Mouse (Mus musculus): ENCODE measurements around the gene Ipo4. TPM values are rescaled to one million over a fixed set of nuclear protein-coding genes. Genes with fewer than 3 reads are reported as not detected.

Ipo4 gene
- polyA plus RNA-seq, 1 experiment from 2014 or later, result 24.1 TPM

Other genes with a start within 250 kb of the Ipo4 start
- gene Dhrs4, start 157.2 kb downstream of the Ipo4 start, polyA plus RNA-seq (2015; fragmentation: Nextera tagmentation; extraction: Ambion mirVana), result 69.5 and 75.3 TPM in 2 replicates
- gene Carmil3, start 145.3 kb downstream of the Ipo4 start, polyA plus RNA-seq (2015; fragmentation: Nextera tagmentation; extraction: Ambion mirVana), result 0.37 and 0.76 TPM in 2 replicates
- 0.10 and 0.12 TPM in 2 replicates for gene Cpne6, start 125.5 kb downstream of the Ipo4 start, polyA plus RNA-seq (2015; fragmentation: Nextera tagmentation; extraction: Ambion mirVana)
- not detected in 2 replicates for gene Nrl, start 111.0 kb downstream of the Ipo4 start, polyA plus RNA-seq (2015; fragmentation: Nextera tagmentation; extraction: Ambion mirVana)
- 74.2 and 76.3 TPM in 2 replicates for gene Pck2, start 95.7 kb downstream of the Ipo4 start, polyA plus RNA-seq (2015; fragmentation: Nextera tagmentation; extraction: Ambion mirVana)
- 36.9 and 41.9 TPM in 2 replicates for gene Dcaf11, start 76.0 kb downstream of the Ipo4 start, polyA plus RNA-seq (2015; fragmentation: Nextera tagmentation; extraction: Ambion mirVana)
- gene A730061H03Rik, start 75.6 kb downstream of the Ipo4 start, polyA plus RNA-seq (2015; fragmentation: Nextera tagmentation; extraction: Ambion mirVana), result 2.7 and 3.2 TPM in 2 replicates
- gene Fitm1, start 60.3 kb downstream of the Ipo4 start, polyA plus RNA-seq (2015; fragmentation: Nextera tagmentation; extraction: Ambion mirVana), result 0.37 and 0.45 TPM in 2 replicates
- 145 and 162 TPM in 2 replicates for gene Psme1, start 57.8 kb downstream of the Ipo4 start, polyA plus RNA-seq (2015; fragmentation: Nextera tagmentation; extraction: Ambion mirVana)
- gene Emc9, start 50.7 kb downstream of the Ipo4 start, polyA plus RNA-seq (2015; fragmentation: Nextera tagmentation; extraction: Ambion mirVana), result 46.7 and 47.4 TPM in 2 replicates
- 233 and 255 TPM in 2 replicates for gene Psme2, start 44.8 kb downstream of the Ipo4 start, polyA plus RNA-seq (2015; fragmentation: Nextera tagmentation; extraction: Ambion mirVana)
- gene Rnf31, start 44.2 kb downstream of the Ipo4 start, polyA plus RNA-seq (2015; fragmentation: Nextera tagmentation; extraction: Ambion mirVana), result 16.4 and 19.3 TPM in 2 replicates
- gene Irf9, start 32.4 kb downstream of the Ipo4 start, polyA plus RNA-seq (2015; fragmentation: Nextera tagmentation; extraction: Ambion mirVana), result 34.6 and 38.5 TPM in 2 replicates
- gene Rec8, start 17.9 kb downstream of the Ipo4 start, polyA plus RNA-seq (2015; fragmentation: Nextera tagmentation; extraction: Ambion mirVana), result 5.8 and 7.8 TPM in 2 replicates
- 0.64 and 1.7 TPM in 2 replicates for gene Gm49378, start 1.9 kb upstream of the Ipo4 start, polyA plus RNA-seq (2015; fragmentation: Nextera tagmentation; extraction: Ambion mirVana)
- 56.5 and 57.4 TPM in 2 replicates for gene Tm9sf1, start 7.8 kb upstream of the Ipo4 start, polyA plus RNA-seq (2015; fragmentation: Nextera tagmentation; extraction: Ambion mirVana)
- 0.56 and 0.63 TPM in 2 replicates for gene Tssk4, start 14.2 kb upstream of the Ipo4 start, polyA plus RNA-seq (2015; fragmentation: Nextera tagmentation; extraction: Ambion mirVana)
- 30.4 TPM in 2 replicates for gene Mdp1, start 24.6 kb upstream of the Ipo4 start, polyA plus RNA-seq (2015; fragmentation: Nextera tagmentation; extraction: Ambion mirVana)
- 27.5 and 30.5 TPM in 2 replicates for gene Gmpr2, start 36.0 kb upstream of the Ipo4 start, polyA plus RNA-seq (2015; fragmentation: Nextera tagmentation; extraction: Ambion mirVana)
- 303 and 330 TPM in 2 replicates for gene Nedd8, start 36.2 kb upstream of the Ipo4 start, polyA plus RNA-seq (2015; fragmentation: Nextera tagmentation; extraction: Ambion mirVana)
- gene Tinf2, start 45.9 kb upstream of the Ipo4 start, polyA plus RNA-seq (2015; fragmentation: Nextera tagmentation; extraction: Ambion mirVana), result 25.8 and 29.4 TPM in 2 replicates
- gene Tgm1, start 78.0 kb upstream of the Ipo4 start, polyA plus RNA-seq (2015; fragmentation: Nextera tagmentation; extraction: Ambion mirVana), result 1.5 and 2.0 TPM in 2 replicates
- gene Rabggta, start 86.3 kb upstream of the Ipo4 start, polyA plus RNA-seq (2015; fragmentation: Nextera tagmentation; extraction: Ambion mirVana), result 9.9 and 14.2 TPM in 2 replicates
- 29.1 and 35.1 TPM in 2 replicates for gene Dhrs1, start 109.7 kb upstream of the Ipo4 start, polyA plus RNA-seq (2015; fragmentation: Nextera tagmentation; extraction: Ambion mirVana)
- gene Nop9, start 109.7 kb upstream of the Ipo4 start, polyA plus RNA-seq (2015; fragmentation: Nextera tagmentation; extraction: Ambion mirVana), result 28.7 and 31.5 TPM in 2 replicates
- gene Cideb, start 122.5 kb upstream of the Ipo4 start, polyA plus RNA-seq (2015; fragmentation: Nextera tagmentation; extraction: Ambion mirVana), result 0.23 TPM in 1 of 2 replicates, not detected in the other
- gene Ltb4r2, start 125.5 kb upstream of the Ipo4 start, polyA plus RNA-seq (2015; fragmentation: Nextera tagmentation; extraction: Ambion mirVana), result 0.49 and 0.78 TPM in 2 replicates
- gene Ltb4r1, start 130.0 kb upstream of the Ipo4 start, polyA plus RNA-seq (2015; fragmentation: Nextera tagmentation; extraction: Ambion mirVana), result 33.2 and 51.6 TPM in 2 replicates
- gene Adcy4, start 148.1 kb upstream of the Ipo4 start, polyA plus RNA-seq (2015; fragmentation: Nextera tagmentation; extraction: Ambion mirVana), result 1.9 and 3.1 TPM in 2 replicates
- 28.4 and 31.4 TPM in 2 replicates for gene Ripk3, start 152.9 kb upstream of the Ipo4 start, polyA plus RNA-seq (2015; fragmentation: Nextera tagmentation; extraction: Ambion mirVana)
- 4.8 and 7.3 TPM in 2 replicates for gene Nfatc4, start 187.2 kb upstream of the Ipo4 start, polyA plus RNA-seq (2015; fragmentation: Nextera tagmentation; extraction: Ambion mirVana)
- 1.6 and 2.8 TPM in 2 replicates for gene Nynrin, start 218.1 kb upstream of the Ipo4 start, polyA plus RNA-seq (2015; fragmentation: Nextera tagmentation; extraction: Ambion mirVana)
- 0.05 and 0.22 TPM in 2 replicates for gene Cbln3, start 248.4 kb upstream of the Ipo4 start, polyA plus RNA-seq (2015; fragmentation: Nextera tagmentation; extraction: Ambion mirVana)
- gene Khnyn, start 249.0 kb upstream of the Ipo4 start, polyA plus RNA-seq (2015; fragmentation: Nextera tagmentation; extraction: Ambion mirVana), result 7.6 and 10.2 TPM in 2 replicates

Data from spleen, postnatal 0 days (tissue).